Mouse (Mus musculus) cortical plate, adult 2 months (tissue): ENCODE results near the gene Mov10.

Source experiments
- CTCF ChIP-seq: fragments of 200-500 bp; IDR thresholded peaks from 2 replicates; pipeline ENCODE4 v1.5.1; 2011; ENCODE audit warnings: mild to moderate bottlenecking, control low read depth, low read length; ENCODE audit not compliant: insufficient read depth; ENCODE audit errors: extremely low read depth
- POLR2A ChIP-seq: fragments of 200-500 bp; IDR thresholded peaks from 2 replicates; pipeline ENCODE4 v1.6.1; 2011; ENCODE audit warnings: mild to moderate bottlenecking, low read length, control low read depth; ENCODE audit not compliant: insufficient read depth; ENCODE audit errors: extremely low read depth

DNA sequence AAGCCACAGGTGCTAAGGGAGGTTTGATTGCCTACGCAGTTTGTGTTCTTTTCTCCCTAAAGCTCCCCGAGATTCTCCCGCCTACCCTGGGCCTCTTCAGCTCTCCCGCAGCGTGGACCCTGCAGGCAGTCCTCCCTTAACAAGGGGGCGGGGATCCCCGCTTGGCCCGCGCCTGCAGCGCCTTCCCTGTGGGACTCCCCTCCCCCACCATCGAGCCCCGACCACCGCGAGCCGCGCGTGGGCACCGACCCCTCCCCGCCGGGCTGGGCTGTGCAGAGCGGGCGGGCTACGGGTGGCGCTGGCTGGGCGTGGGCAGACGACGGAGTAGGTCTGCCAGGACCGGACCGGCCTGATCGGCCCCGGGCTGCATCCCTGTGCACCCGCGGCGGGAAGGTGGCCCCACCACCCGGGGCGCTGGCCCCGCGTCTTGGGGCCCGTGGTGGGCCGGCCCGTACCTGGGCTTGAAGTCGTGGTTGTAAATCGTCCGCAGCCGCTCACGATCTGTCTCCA, 827 bp downstream of the Mov10 start:
- TF ChIP-seq POLR2A: no peak
- no peak for TF ChIP-seq CTCF
